18 mouse cellular contexts compared by ENCODE assay signal in genomic region chr14:52331069-52331750, GRCm38 (mm10). TPM values are rescaled to one million over a fixed set of nuclear protein-coding genes. Genes with fewer than 3 reads are reported as not detected.
DNase-seq lines count a peak whose midpoint lies in the region; ATAC-seq lines count a peak whose summit lies in the region.
"Had no signal": no experiment of that assay in that cellular context is flagged by ENCODE, and none has a peak within 500 bp of the region (broad histone marks: within the 10 kb centered on the region; RNA-seq: fewer than 3 reads in every experiment).

No protein-coding gene starts in this region.

- 0 out of 2 replicates have a peak, but pooled peaks have one; percentile 20 for ATAC-seq in neural tube, embryonic 11.5 days (ENCODE audit: insufficient read depth, low FRiP score, low TSS enrichment)
- ATAC-seq in hindbrain, embryonic 11.5 days (ENCODE audit: low FRiP score), result 0 out of 2 replicates have a peak, but pooled peaks have one; percentile 44
- ATAC-seq in midbrain, embryonic 14.5 days (ENCODE audit: low FRiP score, low TSS enrichment), result no peak
- ATAC-seq in heart, embryonic 11.5 days (replicated peaks; ENCODE audit: insufficient number of reproducible peaks, low FRiP score, low TSS enrichment), result no peak

- H3K4me1 ChIP-seq in neural tube, embryonic 11.5 days (ENCODE audit: control insufficient read depth, insufficient read depth, low read length), result peaks cover 1% of the 10 kb centered on the region; the same call in 1 of the 2 replicates
- H3K4me1 ChIP-seq in hindbrain, embryonic 11.5 days (replicated peaks; ENCODE audit: control insufficient read depth, insufficient read depth, low read length), result no peaks in the 10 kb centered on the region; the same call in 1 of the 2 replicates
- peaks cover 10% of the 10 kb centered on the region for H3K4me1 ChIP-seq in midbrain, embryonic 14.5 days (ENCODE audit: control insufficient read depth, insufficient read depth, low read length)
- H3K4me1 ChIP-seq in heart, embryonic 11.5 days (ENCODE audit: control insufficient read depth, insufficient read depth, low read length), result no peaks in the 10 kb centered on the region
- H3K4me1 ChIP-seq: liver, embryonic 15.5 days had no signal

- no peak overlapping the region for H3K4me2 ChIP-seq in neural tube, embryonic 11.5 days (ENCODE audit: low read depth)
- no peak overlapping the region for H3K4me2 ChIP-seq in hindbrain, embryonic 11.5 days (replicated peaks; ENCODE audit: low read depth, low read length)
- peak overlapping the region; percentile 5; the same call in 1 of the 2 replicates for H3K4me2 ChIP-seq in midbrain, embryonic 14.5 days (ENCODE audit: low read length)
- H3K4me2 ChIP-seq in heart, embryonic 11.5 days, result no peak overlapping the region
- H3K4me2 ChIP-seq: embryonic facial prominence, embryonic 15.5 days; liver, embryonic 15.5 days had no signal

- DNase-seq in neural tube, embryonic 11.5 days (ENCODE audit: low spot score), result peak; percentile 30
- no peak for DNase-seq in neural tube, embryonic 10.5 days (ENCODE audit: extremely low spot score, low spot score)
- DNase-seq in hindbrain, embryonic 11.5 days (ENCODE audit: low spot score), result no peak
- DNase-seq in midbrain, embryonic 14.5 days, result peak; percentile 54
- no peak for DNase-seq in lung, postnatal 36 days
- no peak for DNase-seq in heart, adult 8-10 months (ENCODE audit: low spot score)
- no peak for DNase-seq in left cerebral cortex, postnatal 36 days (ENCODE audit: low spot score in 2 of 2)
- DNase-seq: B cell, adult 2 months; cerebellum, adult 9-10 months; right cerebral cortex, postnatal 14 days; thymus, adult 2 months had no signal

- H3K36me3 ChIP-seq in neural tube, embryonic 11.5 days (ENCODE audit: control insufficient read depth, insufficient read depth, low read length), result no peaks in the 10 kb centered on the region
- H3K36me3 ChIP-seq in hindbrain, embryonic 11.5 days (ENCODE audit: control insufficient read depth, insufficient read depth, low read length), result no peaks in the 10 kb centered on the region
- H3K36me3 ChIP-seq in midbrain, embryonic 14.5 days (ENCODE audit: control insufficient read depth, insufficient read depth, low read length), result no peaks in the 10 kb centered on the region
- H3K36me3 ChIP-seq in heart, embryonic 11.5 days (ENCODE audit: control insufficient read depth, insufficient read depth, low read length), result no peaks in the 10 kb centered on the region
- H3K36me3 ChIP-seq: embryonic facial prominence, embryonic 15.5 days; heart, embryonic 10.5 days; liver, embryonic 15.5 days had no signal

- intact Hi-C loops in left cerebral cortex, postnatal 36 days (cut with DNase I), result no loop called here

- no peak overlapping the region for H3K4me3 ChIP-seq in neural tube, embryonic 11.5 days (ENCODE audit: low read depth, low read length)
- H3K4me3 ChIP-seq in hindbrain, embryonic 11.5 days (ENCODE audit: low read depth, low read length), result no peak overlapping the region
- no peak overlapping the region for H3K4me3 ChIP-seq in midbrain, embryonic 14.5 days (replicated peaks; ENCODE audit: low read depth, low read length)
- no peak overlapping the region for H3K4me3 ChIP-seq in heart, embryonic 11.5 days (ENCODE audit: low read depth, low read length)
- H3K4me3 ChIP-seq: embryonic facial prominence, embryonic 15.5 days; heart, embryonic 10.5 days; liver, embryonic 15.5 days had no signal

- H3K27me3 ChIP-seq in neural tube, embryonic 11.5 days (ENCODE audit: control insufficient read depth, insufficient read depth, low read length), result no peaks in the 10 kb centered on the region
- H3K27me3 ChIP-seq in hindbrain, embryonic 11.5 days (ENCODE audit: control insufficient read depth, insufficient read depth, low read length), result no peaks in the 10 kb centered on the region
- H3K27me3 ChIP-seq in midbrain, embryonic 14.5 days (ENCODE audit: control insufficient read depth, insufficient read depth, low read length), result no peaks in the 10 kb centered on the region
- H3K27me3 ChIP-seq in heart, embryonic 11.5 days (ENCODE audit: control insufficient read depth, insufficient read depth, low read length), result peaks cover 38% of the 10 kb centered on the region

- no peaks in the 10 kb centered on the region for H3K9me3 ChIP-seq in neural tube, embryonic 11.5 days (ENCODE audit: control insufficient read depth, low read length)
- no peaks in the 10 kb centered on the region for H3K9me3 ChIP-seq in hindbrain, embryonic 11.5 days (ENCODE audit: control insufficient read depth, low read length)
- H3K9me3 ChIP-seq in midbrain, embryonic 14.5 days (ENCODE audit: control insufficient read depth, low read length), result no peaks in the 10 kb centered on the region
- no peaks in the 10 kb centered on the region for H3K9me3 ChIP-seq in heart, embryonic 11.5 days (replicated peaks; ENCODE audit: control insufficient read depth, low read length)
- H3K9me3 ChIP-seq: embryonic facial prominence, embryonic 15.5 days; heart, embryonic 10.5 days; liver, embryonic 15.5 days had no signal

- 14% methylated on average over 4 of the region's 4 CpGs for WGBS in neural tube, embryonic 11.5 days
- 7% methylated on average over 4 of the region's 4 CpGs for WGBS in hindbrain, embryonic 11.5 days
- WGBS in midbrain, embryonic 14.5 days, result 0% methylated on average over 4 of the region's 4 CpGs
- WGBS in heart, embryonic 11.5 days (ENCODE audit: insufficient replicate concordance), result 24% methylated on average over 4 of the region's 4 CpGs

- peak overlapping the region; percentile 51 for H3K27ac ChIP-seq in neural tube, embryonic 11.5 days (ENCODE audit: low read depth, low read length)
- H3K27ac ChIP-seq in hindbrain, embryonic 11.5 days (ENCODE audit: low read depth, low read length), result peak overlapping the region; percentile 53
- H3K27ac ChIP-seq in midbrain, embryonic 14.5 days (replicated peaks; ENCODE audit: low read depth, low read length), result peak overlapping the region; percentile 55
- no peak overlapping the region for H3K27ac ChIP-seq in heart, embryonic 11.5 days (ENCODE audit: low read depth, low read length)
- H3K27ac ChIP-seq: embryonic facial prominence, embryonic 15.5 days; heart, embryonic 10.5 days; liver, embryonic 15.5 days; macrophage had no signal

- no peak overlapping the region for H3K9ac ChIP-seq in neural tube, embryonic 11.5 days (ENCODE audit: low read length)
- H3K9ac ChIP-seq in hindbrain, embryonic 11.5 days (ENCODE audit: low read depth, low read length), result no peak overlapping the region
- no peak overlapping the region for H3K9ac ChIP-seq in midbrain, embryonic 14.5 days (replicated peaks; ENCODE audit: low read length)
- H3K9ac ChIP-seq in heart, embryonic 11.5 days (ENCODE audit: low read depth, low read length), result no peak overlapping the region
- H3K9ac ChIP-seq: embryonic facial prominence, embryonic 15.5 days; liver, embryonic 15.5 days had no signal

RNA-seq across cellular contexts. Expression of gene Sall2, which starts 2.6 kb away (rescaled TPM):
- polyA plus RNA-seq in neural tube, embryonic 11.5 days (2014; fragmentation: Nextera tagmentation; extraction: Ambion mirVana), result 51.9 and 54.5 TPM in 2 replicates
- 37.7 and 45.0 TPM in 2 replicates for polyA plus RNA-seq in hindbrain, embryonic 11.5 days (2014; fragmentation: Nextera tagmentation; extraction: Ambion mirVana)
- 40.1 and 55.6 TPM in 2 replicates for polyA plus RNA-seq in midbrain, embryonic 14.5 days (2014; fragmentation: Nextera tagmentation; extraction: Ambion mirVana)
- 9.8 and 12.0 TPM in 2 replicates for polyA plus RNA-seq in heart, embryonic 11.5 days (2014; fragmentation: Nextera tagmentation; extraction: Ambion mirVana)
- total RNA-seq in heart, adult 8-10 months (2022), result 1 to 10 TPM; 1.4 to 1.6 (median 1.4) TPM
- total RNA-seq in left cerebral cortex, postnatal 36 days (2021), result 10 to 100 TPM; 29.1 to 32.9 TPM

RNA-seq across cellular contexts. Expression of gene Olfr1513, which starts 25.0 kb away (rescaled TPM):
- polyA plus RNA-seq in neural tube, embryonic 11.5 days (2014; fragmentation: Nextera tagmentation; extraction: Ambion mirVana), result 0.48 TPM in 1 of 2 replicates, not detected in the other
- polyA plus RNA-seq in hindbrain, embryonic 11.5 days (2014; fragmentation: Nextera tagmentation; extraction: Ambion mirVana), result not detected in 2 replicates
- not detected in 2 replicates for polyA plus RNA-seq in midbrain, embryonic 14.5 days (2014; fragmentation: Nextera tagmentation; extraction: Ambion mirVana)
- polyA plus RNA-seq in heart, embryonic 11.5 days (2014; fragmentation: Nextera tagmentation; extraction: Ambion mirVana), result not detected in 2 replicates
- total RNA-seq in heart, adult 8-10 months (2022), result not detected
- not detected for total RNA-seq in left cerebral cortex, postnatal 36 days (2021)
- total RNA-seq: left cerebral cortex, postnatal 25 days had no signal
- polyA plus RNA-seq: heart, embryonic 10.5 days; kidney, embryonic 14.5 days; liver, embryonic 15.5 days; macrophage; thymus, adult 2 months had no signal

RNA-seq across cellular contexts. Expression of gene Mettl3, which starts 26.3 kb away (rescaled TPM):
- 47.1 and 54.6 TPM in 2 replicates for polyA plus RNA-seq in neural tube, embryonic 11.5 days (2014; fragmentation: Nextera tagmentation; extraction: Ambion mirVana)
- polyA plus RNA-seq in hindbrain, embryonic 11.5 days (2014; fragmentation: Nextera tagmentation; extraction: Ambion mirVana), result 46.0 and 48.7 TPM in 2 replicates
- 39.8 and 42.8 TPM in 2 replicates for polyA plus RNA-seq in midbrain, embryonic 14.5 days (2014; fragmentation: Nextera tagmentation; extraction: Ambion mirVana)
- polyA plus RNA-seq in heart, embryonic 11.5 days (2014; fragmentation: Nextera tagmentation; extraction: Ambion mirVana), result 29.3 and 30.7 TPM in 2 replicates
- 10 to 100 TPM; 13.9 to 19.3 (median 16.3) TPM for total RNA-seq in heart, adult 8-10 months (2022)
- 10 to 100 TPM; 26.4 to 49.8 TPM for total RNA-seq in left cerebral cortex, postnatal 36 days (2021)

RNA-seq across cellular contexts. Expression of gene Olfr1512, which starts 47.8 kb away (rescaled TPM):
- not detected in 2 replicates for polyA plus RNA-seq in neural tube, embryonic 11.5 days (2014; fragmentation: Nextera tagmentation; extraction: Ambion mirVana)
- not detected in 2 replicates for polyA plus RNA-seq in hindbrain, embryonic 11.5 days (2014; fragmentation: Nextera tagmentation; extraction: Ambion mirVana)
- polyA plus RNA-seq in midbrain, embryonic 14.5 days (2014; fragmentation: Nextera tagmentation; extraction: Ambion mirVana), result not detected in 2 replicates
- polyA plus RNA-seq in heart, embryonic 11.5 days (2014; fragmentation: Nextera tagmentation; extraction: Ambion mirVana), result not detected in 2 replicates
- not detected for total RNA-seq in heart, adult 8-10 months (2022)
- not detected for total RNA-seq in left cerebral cortex, postnatal 36 days (2021)
- total RNA-seq: left cerebral cortex, postnatal 25 days had no signal
- polyA plus RNA-seq: heart, embryonic 10.5 days; kidney, embryonic 14.5 days; liver, embryonic 15.5 days; macrophage had no signal

RNA-seq across cellular contexts. Expression of gene Rab2b, which starts 51.9 kb away (rescaled TPM):
- polyA plus RNA-seq in neural tube, embryonic 11.5 days (2014; fragmentation: Nextera tagmentation; extraction: Ambion mirVana), result 38.2 and 40.9 TPM in 2 replicates
- 44.1 and 45.2 TPM in 2 replicates for polyA plus RNA-seq in hindbrain, embryonic 11.5 days (2014; fragmentation: Nextera tagmentation; extraction: Ambion mirVana)
- polyA plus RNA-seq in midbrain, embryonic 14.5 days (2014; fragmentation: Nextera tagmentation; extraction: Ambion mirVana), result 60.4 and 65.7 TPM in 2 replicates
- polyA plus RNA-seq in heart, embryonic 11.5 days (2014; fragmentation: Nextera tagmentation; extraction: Ambion mirVana), result 16.4 and 20.8 TPM in 2 replicates
- 1 to 10 TPM; 3.8 to 5.6 (median 5.4) TPM for total RNA-seq in heart, adult 8-10 months (2022)
- total RNA-seq in left cerebral cortex, postnatal 36 days (2021), result 10 to 100 TPM; 35.9 to 36.2 TPM

Comparison
In these comparisons a context has a peak if more than half of its experiments do, and no peak if none do; other contexts are left out.
1. DNase-seq: peak in neural tube, embryonic 11.5 days (single experiment) and midbrain, embryonic 14.5 days (single experiment); none in neural tube, embryonic 10.5 days (single experiment), hindbrain, embryonic 11.5 days (single experiment), lung, postnatal 36 days (single experiment), heart, adult 8-10 months (single experiment) and left cerebral cortex, postnatal 36 days (0 of 2).
2. ATAC-seq: peak in neural tube, embryonic 11.5 days (single experiment) and hindbrain, embryonic 11.5 days (single experiment); none in midbrain, embryonic 14.5 days (single experiment) and heart, embryonic 11.5 days (single experiment).